Mouse (Mus musculus) layer of hippocampus, adult 18-20 months (tissue): ENCODE measurements around the gene Aqp5. TPM values are rescaled to one million over a fixed set of nuclear protein-coding genes. Genes with fewer than 3 reads are reported as not detected.

Experiments used
- DNase-seq, 2 experiments: peaks; one replicate each; pipeline ENCODE4 v3.0.0; 2022; ENCODE audit warnings: low spot score in 2 of 2
- total RNA-seq, 2 experiments: library from RNA; stranded (reverse); gene quantifications; 2 replicates each; pipeline ENCODE4 v1.2.3; 2021

The Aqp5 gene
- total RNA-seq, 2 experiments from 2014 or later = not detected

DNA sequence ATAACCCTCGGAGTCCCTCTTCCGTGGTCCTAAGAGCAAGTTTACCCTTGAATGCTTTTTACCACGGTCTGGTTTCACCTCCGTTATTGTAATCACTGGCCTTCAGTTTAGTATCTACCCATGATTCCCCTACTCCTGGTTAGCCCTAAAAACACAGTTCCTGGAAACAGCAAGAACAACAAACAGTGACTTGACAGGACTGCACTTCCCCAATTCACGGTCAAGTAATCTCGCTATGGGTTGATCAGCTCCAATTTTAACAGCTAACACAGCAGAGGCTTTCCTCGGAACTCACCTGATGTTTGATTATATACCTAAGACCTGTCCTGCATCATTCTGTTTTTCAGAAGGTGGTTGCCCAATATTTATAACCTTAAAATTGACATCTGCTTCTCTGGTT lies 44.1 kb downstream of the Aqp5 start:
- no peak for DNase-seq

- DNase-seq = no peak
These were observed 47.0 kb downstream of the Aqp5 start for GRCm38 (mm10) chr15:99637405-99638123.

GRCm38 (mm10) chr15:99638124-99638485 lies 47.5 kb downstream of the Aqp5 start:
- no peak for DNase-seq

DNA sequence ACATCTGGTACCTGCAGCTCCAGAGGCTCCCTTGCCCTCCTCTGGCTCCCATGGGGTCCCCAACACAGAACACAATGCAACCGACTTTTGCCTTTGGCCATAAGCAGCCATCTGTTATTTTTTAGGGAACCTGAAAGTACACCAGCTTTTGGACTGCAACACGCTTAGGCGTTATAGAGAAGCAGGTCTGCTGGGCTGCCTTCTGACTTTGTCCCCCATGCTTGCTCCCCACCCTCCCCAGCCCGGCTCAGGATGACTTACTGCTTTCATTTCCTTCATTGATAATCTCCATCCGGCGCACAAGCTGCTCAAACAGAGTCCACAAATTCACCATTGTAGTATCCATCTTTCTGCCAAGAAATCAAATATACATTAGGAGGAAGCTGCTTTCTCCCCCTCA lies 52.0 kb downstream of the Aqp5 start:
- DNase-seq = no peak

- DNase-seq = no peak
These were observed 53.2 kb downstream of the Aqp5 start for GRCm38 (mm10) chr15:99643832-99644231.

Other genes starting within 250 kb of the Aqp5 start
- 1 to 10 TPM; 7.1 to 8.8 TPM for gene Fmnl3, start 220.3 kb upstream of the Aqp5 start, total RNA-seq
- 100 to 1,000 TPM; 359 to 374 TPM for gene Tmbim6, start 197.9 kb upstream of the Aqp5 start, total RNA-seq
- 10 to 100 TPM; 15.8 to 16.5 TPM for gene Nckap5l, start 133.0 kb upstream of the Aqp5 start, total RNA-seq
- 1 to 10 TPM; 5.0 TPM for gene Bcdin3d, start 116.1 kb upstream of the Aqp5 start, total RNA-seq
- 100 to 1,000 TPM; 421 to 452 TPM for gene Faim2, start 62.6 kb upstream of the Aqp5 start, total RNA-seq
- gene Aqp2, start 11.7 kb upstream of the Aqp5 start, total RNA-seq = not detected
- not detected for gene Aqp6, start 10.6 kb downstream of the Aqp5 start, total RNA-seq
- 1 to 10 TPM; 3.8 to 6.8 TPM for gene Racgap1, start 60.9 kb downstream of the Aqp5 start, total RNA-seq
- gene Asic1, start 79.6 kb downstream of the Aqp5 start, total RNA-seq = 10 to 100 TPM; 29.6 to 36.9 TPM
- gene Smarcd1, start 111.3 kb downstream of the Aqp5 start, total RNA-seq = 100 to 1,000 TPM; 108 to 109 TPM
- 1 to 10 TPM; 5.0 to 8.7 TPM for gene Gm17349, start 114.7 kb downstream of the Aqp5 start, total RNA-seq
- gene Gpd1, start 126.7 kb downstream of the Aqp5 start, total RNA-seq = 100 to 1,000 TPM; 130 to 153 TPM
- gene Cox14, start 134.8 kb downstream of the Aqp5 start, total RNA-seq = 100 to 1,000 TPM; 123 to 127 TPM
- 10 to 100 TPM; 26.4 to 29.7 TPM for gene Cers5, start 182.1 kb downstream of the Aqp5 start, total RNA-seq